Mouse (Mus musculus) kidney, adult 2 months (tissue): ENCODE measurements at regions not wholly inside any gene's neighbourhood (a gene's known extent, or its start where the extent isn't known, plus 50 kb on each side); places are given as distances from the start of the nearest gene placed in this dataset.

Source experiments
- CTCF ChIP-seq: fragments of 200-500 bp; conservative IDR thresholded peaks from 2 replicates; pipeline ENCODE4 v1.5.1; 2011; ENCODE audit warnings: low read depth, mild to moderate bottlenecking, control low read depth, low read length, moderate library complexity, mixed read lengths; ENCODE audit not compliant: insufficient read depth, insufficient read length
- POLR2A ChIP-seq: fragments of 200-500 bp; IDR thresholded peaks from one replicate; pipeline ENCODE4 v1.6.1; 2011; ENCODE audit warnings: low read depth, low read length, control low read depth

DNA sequence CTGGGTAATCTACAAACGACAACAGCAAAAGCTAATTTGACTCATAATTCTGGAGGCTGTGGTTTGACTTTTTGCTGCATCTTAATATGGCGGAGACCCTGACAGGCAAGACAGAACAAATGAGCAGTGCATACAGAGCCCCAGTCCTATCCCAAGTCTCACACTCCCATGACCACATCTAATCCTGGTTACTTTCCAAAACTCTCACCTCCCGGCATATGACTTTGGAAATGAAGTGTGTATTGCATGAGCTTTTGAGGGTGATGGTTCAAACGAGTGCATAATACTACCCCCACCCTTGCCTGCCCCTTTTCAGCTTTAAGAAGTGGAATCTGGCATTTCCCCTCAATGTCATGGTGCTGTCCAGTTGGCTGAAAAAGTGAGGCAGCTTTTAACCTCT is 244.3 kb downstream of the Gm45692 start:
- no peak for TF ChIP-seq CTCF
- TF ChIP-seq POLR2A = no peak
